Mouse (Mus musculus): ENCODE data around the gene Chst11. TPM values are rescaled to one million over a fixed set of nuclear protein-coding genes. Genes with fewer than 3 reads are reported as not detected.

Chst11 gene
- total and polyA plus RNA-seq, 3 experiments, result 3.1 to 10.6 TPM; not detected in 1

- no peak overlapping the region for H3K27ac ChIP-seq (ENCODE audit: control insufficient read depth, low read depth, low read length)
These were observed 20.8 kb upstream of the Chst11 start for GRCm38 (mm10) chr10:82964491-82964890.

DNA sequence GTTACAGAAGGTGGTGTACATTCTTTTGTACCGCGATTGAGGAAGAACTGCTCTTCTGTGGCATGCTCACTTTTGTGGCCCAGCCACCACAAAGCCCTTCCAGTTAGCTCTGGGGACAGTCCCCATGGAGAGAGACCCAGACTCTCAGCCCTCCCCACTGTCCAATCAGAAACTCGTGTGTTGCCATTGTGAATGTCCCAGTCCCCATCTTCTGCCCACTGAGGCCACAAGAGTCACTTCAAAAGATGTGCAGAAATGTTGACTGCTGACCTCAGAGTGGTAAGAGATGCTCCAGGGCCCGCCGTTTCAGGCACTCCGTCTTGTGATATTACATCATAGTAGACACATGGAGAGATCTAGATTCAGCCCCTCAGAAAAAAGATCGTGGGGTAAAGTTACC is 18.6 kb upstream of the Chst11 start:
- no peak overlapping the region for H3K4me3 ChIP-seq (ENCODE audit: control insufficient read depth in 1 of 2, insufficient read depth in 1 of 2, low read depth in 2 of 2, low read length in 2 of 2)
- no peak overlapping the region for H3K9ac ChIP-seq (ENCODE audit: control insufficient read depth, low read depth, low read length, poor library complexity, severe bottlenecking)
- H3K27me3 ChIP-seq (ENCODE audit: control insufficient read depth in 1 of 2, insufficient read depth in 2 of 2, low read length in 2 of 2), result no peaks in the 10 kb centered on the region
- no peaks in the 10 kb centered on the region for H3K9me3 ChIP-seq (replicated peaks; ENCODE audit: insufficient read depth, low read length)
- DNase-seq (ENCODE audit: low read depth, low spot score), result no peak
- H3K27ac ChIP-seq (ENCODE audit: control insufficient read depth, low read depth, low read length), result no peak overlapping the region
- TF ChIP-seq RCOR1 (IDR thresholded peaks at IDR 0.05; ENCODE audit: low read depth, low read length) (no peak), TAL1 (IDR thresholded peaks at IDR 0.05; ENCODE audit: low read length) (no peak), USF1 (IDR thresholded peaks at IDR 0.05; ENCODE audit: low read depth, low read length) (no peak)
- H3K36me3 ChIP-seq (ENCODE audit: control insufficient read depth in 1 of 2, insufficient read depth in 2 of 2, low read length in 2 of 2), result peaks cover 0 to 6% of the 10 kb centered on the region in 2 experiments; a peak in 2 of 4 replicates
- H3K4me1 ChIP-seq (ENCODE audit: control insufficient read depth in 1 of 2, insufficient read depth in 2 of 2, low read length in 2 of 2), result peaks cover 0 to 17% of the 10 kb centered on the region in 2 experiments; a peak in 3 of 4 replicates
- H3K79me2 ChIP-seq (ENCODE audit: control insufficient read depth, insufficient read depth, low read length, poor library complexity), result no peaks in the 10 kb centered on the region

More at GRCm38 (mm10) chr10:82964491-82964890, 20.8 kb upstream of the Chst11 start:
- Histone ChIP-seq H3K9me3 (replicated peaks; ENCODE audit: insufficient read depth, low read length) (no peaks in the 10 kb centered on the region), H3K9ac (ENCODE audit: control insufficient read depth, low read depth, low read length, poor library complexity, severe bottlenecking) (no peak overlapping the region), H3K79me2 (ENCODE audit: control insufficient read depth, insufficient read depth, low read length, poor library complexity) (no peaks in the 10 kb centered on the region), H3K4me3 (ENCODE audit: control insufficient read depth in 1 of 2, insufficient read depth in 1 of 2, low read depth in 2 of 2, low read length in 2 of 2) (no peak overlapping the region), H3K4me1 (ENCODE audit: control insufficient read depth in 1 of 2, insufficient read depth in 2 of 2, low read length in 2 of 2) (peaks cover 0 to 20% of the 10 kb centered on the region in 2 experiments; a peak in 3 of 4 replicates), H3K36me3 (ENCODE audit: control insufficient read depth in 1 of 2, insufficient read depth in 2 of 2, low read length in 2 of 2) (peaks cover 0 to 6% of the 10 kb centered on the region in 2 experiments; a peak in 2 of 4 replicates), H3K27me3 (ENCODE audit: control insufficient read depth in 1 of 2, insufficient read depth in 2 of 2, low read length in 2 of 2) (no peaks in the 10 kb centered on the region)
- TF ChIP-seq ZKSCAN1 (IDR thresholded peaks at IDR 0.05; ENCODE audit: low read depth, low read length) (no peak), CHD2 (IDR thresholded peaks at IDR 0.05; ENCODE audit: low read length) (no peak), USF1 (IDR thresholded peaks at IDR 0.05; ENCODE audit: low read depth, low read length) (no peak), TCF12 (IDR thresholded peaks at IDR 0.05; ENCODE audit: low read depth, low read length) (no peak)
- DNase-seq (ENCODE audit: low read depth, low spot score), result no peak

DNA sequence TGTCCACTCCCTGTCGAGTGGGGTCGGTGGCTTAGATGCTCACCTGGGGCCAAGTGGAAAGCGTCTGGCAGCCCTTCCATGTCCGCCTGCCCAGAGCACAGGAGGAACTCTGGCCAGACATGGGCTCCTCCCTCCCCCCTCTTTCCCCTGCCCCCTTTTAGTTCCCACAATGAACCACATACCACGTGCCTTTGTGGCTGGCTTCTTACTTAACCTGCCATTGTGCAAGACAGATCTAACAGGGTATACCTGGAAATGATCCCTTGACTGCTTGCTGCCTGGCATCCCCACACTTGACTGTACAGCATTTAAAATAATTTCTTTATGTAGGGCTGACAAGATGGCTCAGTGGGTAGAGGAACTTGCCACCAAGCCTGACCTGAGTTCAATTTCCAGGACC is 15.7 kb upstream of the Chst11 start:
- no peak overlapping the region for H3K4me3 ChIP-seq (ENCODE audit: control insufficient read depth in 1 of 2, insufficient read depth in 1 of 2, low read depth in 2 of 2, low read length in 2 of 2)
- no peak for DNase-seq (ENCODE audit: low read depth, low spot score)
- no peak overlapping the region for H3K9ac ChIP-seq (ENCODE audit: control insufficient read depth, low read depth, low read length, poor library complexity, severe bottlenecking)
- peaks cover 0 to 6% of the 10 kb centered on the region in 2 experiments; a peak in 1 of 4 replicates for H3K36me3 ChIP-seq (ENCODE audit: control insufficient read depth in 1 of 2, insufficient read depth in 2 of 2, low read length in 2 of 2)
- H3K79me2 ChIP-seq (ENCODE audit: control insufficient read depth, insufficient read depth, low read length, poor library complexity), result no peaks in the 10 kb centered on the region
- no peaks in the 10 kb centered on the region for H3K27me3 ChIP-seq (ENCODE audit: control insufficient read depth in 1 of 2, insufficient read depth in 2 of 2, low read length in 2 of 2)
- no peaks in the 10 kb centered on the region for H3K9me3 ChIP-seq (replicated peaks; ENCODE audit: insufficient read depth, low read length)
- TF ChIP-seq EP300 (IDR thresholded peaks at IDR 0.05; ENCODE audit: low read depth in 1 of 2, low read length in 2 of 2) (no peak), SIN3A (IDR thresholded peaks at IDR 0.05; ENCODE audit: low read length) (no peak), NRF1 (IDR thresholded peaks at IDR 0.05; ENCODE audit: insufficient read depth, low read depth, low read length, poor library complexity, severe bottlenecking) (no peak), MAX (IDR thresholded peaks at IDR 0.05; ENCODE audit: low read length) (no peak), GATA1 (IDR thresholded peaks at IDR 0.05; ENCODE audit: low read depth, low read length) (no peak), NELFE (IDR thresholded peaks at IDR 0.05; ENCODE audit: low read depth, low read length) (no peak), TAL1 (IDR thresholded peaks at IDR 0.05; ENCODE audit: low read length) (no peak)
- H3K4me1 ChIP-seq (ENCODE audit: control insufficient read depth in 1 of 2, insufficient read depth in 2 of 2, low read length in 2 of 2), result peaks cover 0 to 12% of the 10 kb centered on the region in 2 experiments; a peak in 3 of 4 replicates
- H3K27ac ChIP-seq (ENCODE audit: control insufficient read depth, low read depth, low read length), result no peak overlapping the region
